Mouse (Mus musculus) olfactory bulb, adult 2 months (tissue): ENCODE data around the gene Tcf3.

ENCODE experiments used
- CTCF ChIP-seq: fragments of 200-500 bp; IDR thresholded peaks from 2 replicates; pipeline ENCODE4 v1.5.1; 2012; ENCODE audit warnings: low read depth, mild to moderate bottlenecking, low read length, moderate library complexity; ENCODE audit not compliant: insufficient read depth
- POLR2A ChIP-seq: fragments of 200-500 bp; IDR thresholded peaks from 2 replicates; pipeline ENCODE4 v1.6.1; 2012; ENCODE audit warnings: mild to moderate bottlenecking, low read depth, low read length, moderate library complexity; ENCODE audit not compliant: insufficient read depth

DNA sequence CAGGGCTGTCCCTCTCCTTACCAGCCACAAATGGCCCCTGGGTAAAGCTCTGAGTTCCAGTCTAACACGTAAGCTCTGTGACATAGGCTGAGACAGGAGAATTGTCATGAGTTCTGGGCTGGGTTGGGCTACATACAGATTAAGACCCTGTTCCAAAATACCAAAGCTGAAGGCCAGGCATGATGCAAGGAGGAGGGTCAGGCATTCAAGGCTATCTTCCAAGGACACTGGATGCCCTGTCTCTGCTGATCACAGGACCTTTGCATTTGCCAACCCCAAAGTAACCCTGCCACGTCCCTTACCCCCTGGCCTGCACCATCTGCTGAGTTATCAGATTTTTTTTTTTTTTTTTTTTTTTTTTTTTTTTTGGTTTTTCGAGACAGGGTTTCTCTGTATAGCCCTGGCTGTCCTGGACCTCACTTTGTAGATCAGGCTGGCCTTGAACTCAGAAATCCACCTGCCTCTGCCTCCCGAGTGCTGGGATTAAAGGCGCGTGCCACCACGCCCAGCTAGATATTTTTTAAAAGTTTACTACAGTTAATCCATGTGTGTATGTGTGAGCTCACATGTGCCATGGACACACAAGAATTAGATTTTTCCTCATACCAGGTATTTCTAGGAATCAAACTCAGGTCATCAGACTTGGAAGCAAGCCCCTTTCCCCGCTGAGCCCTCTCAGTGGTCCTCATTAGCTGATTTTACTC is 10.3 kb upstream of the Tcf3 start:
- TF ChIP-seq CTCF (no peak), POLR2A (no peak)
